Mouse (Mus musculus) testis, adult 2 months (tissue): ENCODE measurements around the gene Fyttd1. TPM values are rescaled to one million over a fixed set of nuclear protein-coding genes. Genes with fewer than 3 reads are reported as not detected.
A peak's percentile ranks its signal among the peaks of the same experiment; 100 is the strongest.

Experiments
- H3K27ac ChIP-seq: fragments of 200-500 bp; 2 replicates; pipeline ENCODE4 v1.5.1; 2012; ENCODE audit warnings: low read depth, low read length; ENCODE audit not compliant: control insufficient read depth, insufficient read depth
- H3K27me3 ChIP-seq: fragments of 200-500 bp; 2 replicates; pipeline ENCODE4 v1.6.1; 2012; ENCODE audit warnings: mild to moderate bottlenecking, low read length, moderate library complexity; ENCODE audit not compliant: control insufficient read depth, insufficient read depth
- H3K36me3 ChIP-seq: fragments of 200-500 bp; 2 replicates; pipeline ENCODE4 v1.6.1; 2012; ENCODE audit warnings: mild to moderate bottlenecking, low read length; ENCODE audit not compliant: control insufficient read depth, insufficient read depth
- H3K4me1 ChIP-seq: fragments of 200-500 bp; 2 replicates; pipeline ENCODE4 v1.6.1; 2012; ENCODE audit warnings: low read length; ENCODE audit not compliant: control insufficient read depth, insufficient read depth
- H3K4me3 ChIP-seq: fragments of 200-500 bp; 2 replicates; pipeline ENCODE4 v1.5.1; 2012; ENCODE audit warnings: low read depth, mild to moderate bottlenecking, low read length, moderate library complexity, mixed read lengths; ENCODE audit not compliant: control insufficient read depth
- CTCF ChIP-seq: fragments of 200-500 bp; IDR thresholded peaks from 2 replicates; pipeline ENCODE4 v1.5.1; 2012; ENCODE audit warnings: low read depth, mild to moderate bottlenecking, inconsistent platforms, low read length, moderate library complexity; ENCODE audit not compliant: control insufficient read depth, insufficient read depth, insufficient replicate concordance
- POLR2A ChIP-seq: fragments of 200-500 bp; IDR thresholded peaks from 2 replicates; pipeline ENCODE4 v1.6.1; 2012; ENCODE audit warnings: low read depth, mild to moderate bottlenecking, inconsistent platforms, low read length, moderate library complexity; ENCODE audit not compliant: control insufficient read depth
- polyA plus RNA-seq: library from polyadenylated mRNA; depleted of rRNA; stranded (reverse); fragments of >200 nt; gene quantifications from 2 replicates; pipeline ENCODE4 v1.2.3, GENCODE M21; 2012

Fyttd1 gene
- polyA plus RNA-seq, 1 experiment, result 45.3 TPM

- peaks cover 2% of the 10 kb centered on the region for H3K36me3 ChIP-seq
- TF ChIP-seq CTCF (no peak), POLR2A (no peak)
- H3K4me3 ChIP-seq, result peak overlapping the region; percentile 69
- no peaks in the 10 kb centered on the region for H3K27me3 ChIP-seq
- peaks cover 5% of the 10 kb centered on the region for H3K4me1 ChIP-seq
- peak overlapping the region; percentile 22; the same call in 1 of the 2 replicates for H3K27ac ChIP-seq
These were observed 1.9 kb downstream of the Fyttd1 start for GRCm38 (mm10) chr16:32878972-32879926.

- peaks cover 5% of the 10 kb centered on the region for H3K4me1 ChIP-seq
- no peaks in the 10 kb centered on the region for H3K27me3 ChIP-seq
- H3K27ac ChIP-seq, result no peak overlapping the region
- no peak for TF ChIP-seq POLR2A
- no peak for TF ChIP-seq CTCF
- peaks cover 2% of the 10 kb centered on the region for H3K36me3 ChIP-seq
- no peak overlapping the region for H3K4me3 ChIP-seq
These were observed 4.2 kb downstream of the Fyttd1 start for GRCm38 (mm10) chr16:32881538-32881937.

GRCm38 (mm10) chr16:32887996-32888395 lies 10.7 kb downstream of the Fyttd1 start:
- Histone ChIP-seq H3K4me1 (no peaks in the 10 kb centered on the region), H3K27ac (no peak overlapping the region), H3K4me3 (no peak overlapping the region), H3K36me3 (no peaks in the 10 kb centered on the region; the same call in 1 of the 2 replicates), H3K27me3 (no peaks in the 10 kb centered on the region)
- TF ChIP-seq CTCF (no peak), POLR2A (no peak)

GRCm38 (mm10) chr16:32889881-32890280 lies 12.6 kb downstream of the Fyttd1 start:
- no peaks in the 10 kb centered on the region for H3K27me3 ChIP-seq
- H3K4me1 ChIP-seq, result no peaks in the 10 kb centered on the region
- no peaks in the 10 kb centered on the region; the same call in 1 of the 2 replicates for H3K36me3 ChIP-seq
- no peak overlapping the region for H3K27ac ChIP-seq
- TF ChIP-seq POLR2A (no peak), CTCF (no peak)
- H3K4me3 ChIP-seq, result no peak overlapping the region

- Histone ChIP-seq H3K4me3 (no peak overlapping the region), H3K27ac (no peak overlapping the region), H3K27me3 (no peaks in the 10 kb centered on the region), H3K4me1 (no peaks in the 10 kb centered on the region), H3K36me3 (no peaks in the 10 kb centered on the region; the same call in none of the 2 replicates)
- TF ChIP-seq POLR2A, result no peak
- TF ChIP-seq CTCF, result no peak
These were observed 18.8 kb downstream of the Fyttd1 start for GRCm38 (mm10) chr16:32896126-32896525.

GRCm38 (mm10) chr16:32901360-32902050 lies 24.2 kb downstream of the Fyttd1 start:
- Histone ChIP-seq H3K27ac (no peak overlapping the region), H3K36me3 (peaks cover 1% of the 10 kb centered on the region), H3K4me1 (no peaks in the 10 kb centered on the region), H3K27me3 (no peaks in the 10 kb centered on the region), H3K4me3 (no peak overlapping the region)
- TF ChIP-seq POLR2A (no peak), CTCF (no peak)

GRCm38 (mm10) chr16:32902051-32902428 lies 24.7 kb downstream of the Fyttd1 start:
- no peak for TF ChIP-seq CTCF
- TF ChIP-seq POLR2A, result no peak
- Histone ChIP-seq H3K4me1 (no peaks in the 10 kb centered on the region), H3K27me3 (no peaks in the 10 kb centered on the region), H3K36me3 (peaks cover 1% of the 10 kb centered on the region), H3K27ac (no peak overlapping the region), H3K4me3 (no peak overlapping the region)
